Mouse (Mus musculus): Measurements from ENCODE around the gene Krt23.

Krt23 gene

DNA sequence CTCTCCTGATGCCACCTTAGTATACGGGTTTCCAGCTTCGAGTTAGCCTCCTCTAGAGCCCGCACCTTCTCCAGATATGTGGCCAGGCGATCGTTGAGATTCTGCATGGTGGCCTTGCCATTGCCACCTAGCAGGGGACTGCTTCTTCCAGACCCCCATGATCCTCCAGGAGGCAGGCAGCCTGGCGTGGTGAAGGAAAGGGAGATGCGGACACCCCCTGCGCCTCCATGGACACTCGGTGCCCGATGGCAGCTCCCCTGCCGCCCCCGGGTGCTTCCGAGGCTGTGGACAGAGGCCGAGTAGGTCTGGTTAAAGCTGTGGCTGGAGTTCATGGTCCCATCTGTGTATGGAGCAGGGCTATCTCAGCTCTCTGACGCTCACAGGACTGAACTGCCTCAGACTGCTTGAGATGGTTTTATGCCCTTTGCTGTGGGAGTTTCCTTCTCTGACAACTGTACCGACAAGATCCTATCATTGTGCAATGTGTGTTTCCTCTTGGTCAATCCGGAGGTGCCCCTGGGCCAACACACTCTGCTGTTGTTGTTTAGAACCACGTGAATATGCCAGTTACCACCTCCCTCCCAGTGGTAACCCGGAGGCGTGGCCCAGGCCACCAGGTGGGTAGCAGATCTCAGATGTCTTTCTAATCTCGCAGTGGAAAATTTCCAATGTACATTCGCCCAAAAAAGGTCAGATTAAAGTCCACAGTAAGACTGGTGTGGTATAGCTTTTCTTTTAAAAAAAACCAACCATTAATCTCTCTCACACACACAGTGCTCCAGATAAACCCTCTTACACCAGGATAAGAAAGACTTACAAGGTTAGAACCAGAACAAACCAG is at the start of gene Krt23:
Gene Krt23 (minus strand): TSS at position 405 of the 841 bp plus-strand sequence.
- no peak for DNase-seq (ENCODE audit: low spot score)

GRCm38 (mm10) chr11:99539721-99540120 is 46.8 kb upstream of the Krt23 start:
- DNase-seq (ENCODE audit: low spot score): peak; percentile 67

- no peak for DNase-seq (ENCODE audit: low spot score)
Observed at GRCm38 (mm10) chr11:99521288-99521860, 28.4 kb upstream of the Krt23 start, which contains the start of gene Krt39. Gene Krt39, minus strand, starts transcription at chr11:99521338.

DNA sequence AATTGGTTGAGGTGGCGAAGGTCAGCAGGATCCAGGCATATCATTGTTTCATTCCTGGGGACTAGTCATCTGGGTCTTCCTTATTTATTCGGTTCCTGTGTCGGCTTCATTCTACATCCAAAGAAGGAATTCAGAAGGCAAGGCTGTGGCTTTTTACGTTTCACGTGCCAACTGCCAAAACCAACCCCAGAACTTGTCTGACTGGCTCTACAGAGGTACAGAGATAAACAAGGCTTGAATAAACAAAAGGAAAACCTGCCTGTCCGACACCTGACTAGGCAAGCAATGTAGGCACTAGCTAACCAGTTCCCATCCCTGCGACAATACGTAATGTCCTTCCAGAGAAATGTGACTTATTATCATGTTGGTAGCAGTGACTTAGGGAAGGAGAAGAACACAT is 21.2 kb upstream of the Krt23 start:
- no peak for DNase-seq (ENCODE audit: low spot score)

- DNase-seq (ENCODE audit: low spot score): no peak
Observed at GRCm38 (mm10) chr11:99500095-99500805, 7.3 kb upstream of the Krt23 start.

DNA sequence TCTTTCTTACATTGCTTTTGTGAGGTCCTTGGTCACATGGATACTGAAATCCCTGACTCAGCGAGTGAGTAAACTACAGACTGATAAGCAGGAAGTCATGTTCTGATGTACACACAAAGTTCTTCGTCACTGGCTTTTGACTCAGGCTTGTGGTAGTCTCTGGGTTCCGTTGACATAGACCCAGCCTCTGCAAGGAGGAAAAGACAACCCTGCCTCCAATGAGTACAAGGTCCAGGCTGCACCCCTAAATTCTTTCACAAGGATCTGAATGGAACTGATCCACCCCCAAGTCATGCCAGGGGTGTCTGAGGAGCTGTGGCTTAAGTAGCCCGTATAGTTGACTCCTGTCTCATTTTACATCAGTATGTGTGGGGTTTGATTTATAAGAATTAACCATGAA is 3.5 kb upstream of the Krt23 start:
- no peak for DNase-seq (ENCODE audit: low spot score)

DNA sequence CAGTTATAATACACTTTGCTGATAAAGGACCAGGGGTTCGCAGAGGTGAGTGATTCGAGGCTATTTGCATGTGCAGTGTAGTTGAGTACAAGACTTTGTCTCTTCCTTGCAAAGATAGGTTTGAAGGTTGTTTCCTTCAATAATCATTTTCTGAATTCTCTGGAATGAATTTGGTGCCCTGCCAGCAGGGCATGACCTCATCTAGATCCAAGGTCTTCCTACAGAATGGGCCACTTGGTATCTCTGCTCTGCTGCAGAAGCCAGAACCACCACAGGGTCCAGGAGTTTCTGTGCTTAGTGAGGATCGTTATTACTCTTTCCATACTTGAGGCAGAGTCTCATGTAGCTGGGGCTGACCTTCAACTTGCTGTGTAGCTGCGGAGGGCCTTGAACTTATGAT is 1.8 kb upstream of the Krt23 start:
- no peak for DNase-seq (ENCODE audit: low spot score)

- no peak for DNase-seq (ENCODE audit: low spot score)
Observed at GRCm38 (mm10) chr11:99493574-99493850, 575 bp upstream of the Krt23 start.

DNA sequence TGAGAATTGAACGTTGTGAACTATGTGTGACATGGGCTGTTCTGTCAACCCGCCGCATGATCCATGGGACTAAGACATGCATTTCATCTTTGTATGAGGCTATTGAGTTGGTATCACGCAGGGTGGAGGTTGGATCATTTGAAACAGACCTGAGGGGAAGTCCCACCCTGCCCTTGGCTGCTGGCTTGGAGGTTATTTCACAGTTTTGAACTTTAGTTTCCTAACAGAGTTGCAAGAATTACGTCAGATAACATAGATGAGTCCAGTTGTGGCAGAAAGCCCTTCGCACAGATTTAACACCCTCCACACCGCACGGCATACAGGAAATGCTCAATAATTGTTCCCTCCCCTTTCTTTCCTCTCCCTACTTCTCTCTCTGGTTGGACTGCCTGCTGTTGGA is 1.9 kb downstream of the Krt23 start:
- no peak for DNase-seq (ENCODE audit: low spot score)

DNA sequence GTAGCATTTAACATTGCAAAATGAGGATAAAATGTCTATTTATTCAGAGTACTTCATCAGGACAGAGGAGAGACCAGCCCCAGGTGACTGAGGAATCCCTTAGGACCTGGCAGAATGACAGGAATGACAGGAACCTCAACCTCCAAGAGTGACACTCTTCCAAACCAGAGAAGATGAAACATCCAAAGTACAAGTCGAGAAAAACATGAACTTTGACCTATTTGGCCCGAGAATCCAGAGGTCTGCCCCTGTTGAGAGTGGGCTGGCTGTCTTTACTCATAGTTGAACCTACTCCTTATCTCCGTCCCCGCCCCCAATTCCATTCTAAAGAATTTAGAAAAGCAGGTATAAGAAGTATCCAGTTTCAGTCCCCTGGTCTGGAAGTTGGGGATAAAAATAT is 2.3 kb downstream of the Krt23 start:
- no peak for DNase-seq (ENCODE audit: low spot score)

- DNase-seq (ENCODE audit: low spot score): no peak
Observed at GRCm38 (mm10) chr11:99489233-99489632, 3.7 kb downstream of the Krt23 start.

- no peak for DNase-seq (ENCODE audit: low spot score)
Observed at GRCm38 (mm10) chr11:99474981-99475380, 18.0 kb downstream of the Krt23 start.

GRCm38 (mm10) chr11:99473433-99473832 is 19.5 kb downstream of the Krt23 start:
- DNase-seq (ENCODE audit: low spot score): no peak

GRCm38 (mm10) chr11:99472405-99472804 is 20.5 kb downstream of the Krt23 start:
- DNase-seq (ENCODE audit: low spot score): no peak

GRCm38 (mm10) chr11:99471946-99472345 is 21.0 kb downstream of the Krt23 start:
- no peak for DNase-seq (ENCODE audit: low spot score)

DNA sequence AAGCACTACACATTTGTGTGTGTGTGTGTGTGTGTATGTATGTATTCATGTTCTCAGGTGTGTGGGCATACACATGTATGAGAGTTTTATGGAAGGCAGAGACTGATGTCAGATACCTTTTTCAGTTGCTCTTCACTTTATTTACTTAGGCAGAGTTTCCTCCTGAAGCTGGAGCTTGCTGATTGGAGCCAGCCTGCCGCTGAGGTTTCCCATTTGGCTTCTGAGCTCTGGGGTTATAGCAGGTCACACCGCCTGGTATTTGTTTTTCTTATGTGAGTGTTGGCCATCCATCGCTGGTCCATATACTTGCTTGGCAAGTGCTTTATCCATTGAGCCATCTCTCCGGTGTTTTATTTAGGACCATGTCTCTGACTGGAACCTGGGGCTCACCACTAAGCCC is 23.7 kb downstream of the Krt23 start:
- no peak for DNase-seq (ENCODE audit: low spot score)

DNA sequence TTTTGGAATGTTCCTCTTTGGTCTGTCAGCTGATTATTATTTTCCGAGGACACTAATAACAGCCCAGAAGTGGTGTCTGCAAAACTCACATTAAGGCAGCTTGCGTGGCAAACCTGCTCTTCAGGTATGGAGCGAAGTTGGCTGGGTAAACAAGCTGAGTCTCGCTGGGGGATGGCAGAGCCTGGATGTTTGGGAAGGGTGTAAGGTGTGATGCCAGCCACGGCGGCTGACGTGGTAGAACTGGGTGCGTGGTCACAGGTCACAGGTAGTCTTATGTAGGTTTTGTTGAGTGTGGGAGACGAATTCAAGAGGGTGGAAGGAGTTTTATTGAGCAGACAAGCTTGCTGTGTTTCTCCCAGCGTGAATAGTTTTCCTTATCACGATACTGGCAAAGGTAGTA is 24.4 kb downstream of the Krt23 start:
- no peak for DNase-seq (ENCODE audit: low spot score)

DNA sequence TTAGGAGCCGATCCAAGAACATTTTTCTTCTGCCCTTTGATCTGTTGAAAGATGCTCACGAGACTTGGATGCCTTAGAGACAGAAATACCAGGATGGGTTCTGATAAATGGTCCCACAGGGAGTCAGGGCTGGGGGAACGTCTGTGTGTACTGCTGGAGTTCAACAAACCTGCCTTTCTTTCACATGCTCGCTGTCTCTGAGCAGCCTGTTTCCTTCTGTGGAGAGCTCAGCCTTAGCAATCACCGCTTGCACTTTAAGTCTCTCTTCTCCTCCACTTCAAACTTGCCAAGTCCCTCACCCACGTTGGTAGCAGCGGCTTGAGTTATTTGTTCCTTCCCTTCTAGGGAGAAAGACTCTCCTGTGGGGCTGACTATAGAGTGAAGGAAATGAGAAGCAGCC is 26.6 kb downstream of the Krt23 start:
- DNase-seq (ENCODE audit: low spot score): no peak

- DNase-seq (ENCODE audit: low spot score): peak; percentile 88
Observed at GRCm38 (mm10) chr11:99464836-99465235, 28.1 kb downstream of the Krt23 start.

- peak; percentile 76 for DNase-seq (ENCODE audit: low spot score)
Observed at GRCm38 (mm10) chr11:99463155-99463554, 29.8 kb downstream of the Krt23 start.

GRCm38 (mm10) chr11:99461736-99462135 is 31.2 kb downstream of the Krt23 start:
- DNase-seq (ENCODE audit: low spot score): no peak

GRCm38 (mm10) chr11:99458887-99459286 is 34.0 kb downstream of the Krt23 start:
- DNase-seq (ENCODE audit: low spot score): no peak

GRCm38 (mm10) chr11:99454759-99455158 is 38.2 kb downstream of the Krt23 start:
- no peak for DNase-seq (ENCODE audit: low spot score)
